Mouse (Mus musculus): Measurements from ENCODE around the gene Ntpcr. TPM values are rescaled to one million over a fixed set of nuclear protein-coding genes. Genes with fewer than 3 reads are reported as not detected.

Gene Ntpcr
- total RNA-seq, 2 experiments from 2014 or later: 8.8 TPM; not detected in 1

DNA sequence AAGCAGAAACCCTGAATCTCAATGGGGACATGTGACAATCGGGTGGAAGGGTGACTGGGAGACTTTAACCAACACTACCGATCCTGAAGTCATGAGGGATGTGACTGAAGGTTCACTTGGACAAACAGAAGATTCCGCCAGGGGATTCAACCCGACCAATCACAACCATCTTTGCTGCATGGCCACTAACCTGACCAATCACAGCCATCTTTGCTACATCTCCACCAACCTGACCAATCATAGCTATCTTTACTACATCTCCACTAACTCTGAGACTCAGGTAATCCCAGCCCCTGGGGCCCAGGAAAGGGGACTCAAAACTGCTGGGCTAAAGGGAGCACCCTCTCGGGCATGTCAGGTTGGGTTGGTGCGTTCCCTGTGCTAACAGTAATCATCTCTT lies 6.3 kb upstream of the Ntpcr start:
- ATAC-seq (replicated peaks; ENCODE audit: low FRiP score, poor library complexity, severe bottlenecking): no peak

DNA sequence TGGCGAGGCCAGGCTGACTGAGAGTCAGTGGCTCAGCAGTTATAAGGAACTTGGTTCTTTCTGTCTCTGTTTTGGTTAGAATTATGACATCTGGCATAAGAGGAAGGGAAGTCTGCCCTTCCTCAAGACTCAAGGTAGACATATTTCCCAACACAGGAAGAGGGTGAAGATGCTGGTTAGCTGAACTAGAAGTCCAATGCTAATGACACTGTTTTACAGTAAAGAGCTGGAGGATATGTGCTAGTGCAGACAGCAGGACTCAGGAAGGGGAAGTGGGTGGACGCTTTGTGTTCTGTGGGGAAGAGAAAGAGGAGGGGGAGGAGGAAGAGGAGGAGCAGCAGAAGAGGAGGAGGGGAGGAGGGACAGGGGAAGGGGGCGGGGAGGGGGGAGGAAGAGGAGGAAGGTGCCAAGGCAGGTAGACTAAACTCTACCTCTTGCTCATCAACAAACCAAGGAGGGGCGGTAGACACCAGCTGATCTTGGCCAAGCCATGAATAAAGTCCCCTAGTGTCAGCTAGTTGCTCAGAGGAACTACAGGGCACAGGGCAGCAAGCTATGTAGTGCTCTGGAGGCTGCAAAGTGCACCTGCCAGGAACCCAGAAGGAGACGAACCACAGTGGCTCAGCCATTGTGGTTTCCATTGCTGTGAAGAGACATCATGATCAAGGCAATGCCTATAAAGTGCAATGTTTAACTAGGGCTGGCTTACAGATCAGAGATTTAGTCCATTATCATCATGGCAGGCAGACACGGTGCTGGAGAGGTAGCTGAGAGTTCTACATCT lies 4.5 kb upstream of the Ntpcr start:
- no peak for ATAC-seq (replicated peaks; ENCODE audit: low FRiP score, poor library complexity, severe bottlenecking)

DNA sequence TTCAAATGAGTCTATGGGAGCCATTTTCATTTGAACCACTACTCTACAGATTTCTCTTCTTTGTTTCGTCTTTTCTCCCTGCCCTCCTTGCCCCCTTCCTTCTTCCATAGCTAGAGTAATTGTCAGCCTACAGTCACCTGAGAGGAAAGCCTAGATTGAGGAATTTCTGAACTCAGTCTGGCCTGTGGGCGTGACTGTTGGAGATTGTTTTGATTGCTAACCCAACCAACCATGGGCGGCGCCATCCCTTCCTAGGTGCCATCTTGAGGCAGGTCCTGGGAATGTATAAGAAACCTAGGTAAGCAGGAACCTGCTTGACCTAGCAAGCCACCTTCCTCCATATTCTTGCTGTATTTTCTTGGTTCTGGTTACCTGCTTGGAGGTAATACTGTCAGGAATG lies 3.6 kb upstream of the Ntpcr start:
- no peak for ATAC-seq (replicated peaks; ENCODE audit: low FRiP score, poor library complexity, severe bottlenecking)

DNA sequence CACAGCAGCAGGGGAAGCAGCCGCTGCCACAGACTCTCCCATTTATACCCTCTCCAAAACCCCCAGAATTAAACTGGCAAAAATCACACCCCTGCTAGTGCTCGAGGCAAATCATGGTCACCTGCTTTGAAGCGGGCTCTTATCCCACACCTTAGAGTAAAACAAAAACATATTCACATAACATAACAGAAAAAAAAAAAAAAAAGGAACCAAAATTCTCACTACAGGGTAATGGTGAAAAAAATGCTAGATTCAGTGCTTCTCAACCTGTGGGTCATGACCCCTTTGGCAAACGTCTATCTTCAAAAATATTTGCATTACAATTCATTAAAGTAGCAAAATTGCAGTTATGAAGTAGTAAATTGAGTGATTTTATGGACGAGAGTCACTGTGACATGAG lies 2.8 kb upstream of the Ntpcr start:
- ATAC-seq (replicated peaks; ENCODE audit: low FRiP score, poor library complexity, severe bottlenecking): no peak

DNA sequence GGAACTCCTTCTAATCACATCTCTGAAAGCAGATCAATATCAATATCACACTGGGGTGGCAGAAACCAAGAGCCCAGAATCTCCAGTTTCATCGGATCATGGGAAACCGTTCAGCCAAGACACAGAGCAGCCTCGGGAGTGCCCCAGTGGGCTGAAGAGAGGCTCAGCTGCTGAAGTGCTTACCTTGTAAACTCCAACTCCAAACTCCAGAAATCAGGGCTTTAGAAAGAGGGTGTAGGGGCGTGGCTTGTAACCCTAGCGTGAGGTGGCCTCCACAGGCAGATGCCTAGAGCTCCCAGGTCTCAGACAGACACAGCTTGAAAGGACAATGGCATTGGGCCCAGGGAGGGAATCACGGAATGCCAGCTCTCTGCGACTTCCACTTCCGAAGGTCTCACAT lies 2.0 kb upstream of the Ntpcr start:
- no peak for ATAC-seq (replicated peaks; ENCODE audit: low FRiP score, poor library complexity, severe bottlenecking)

DNA sequence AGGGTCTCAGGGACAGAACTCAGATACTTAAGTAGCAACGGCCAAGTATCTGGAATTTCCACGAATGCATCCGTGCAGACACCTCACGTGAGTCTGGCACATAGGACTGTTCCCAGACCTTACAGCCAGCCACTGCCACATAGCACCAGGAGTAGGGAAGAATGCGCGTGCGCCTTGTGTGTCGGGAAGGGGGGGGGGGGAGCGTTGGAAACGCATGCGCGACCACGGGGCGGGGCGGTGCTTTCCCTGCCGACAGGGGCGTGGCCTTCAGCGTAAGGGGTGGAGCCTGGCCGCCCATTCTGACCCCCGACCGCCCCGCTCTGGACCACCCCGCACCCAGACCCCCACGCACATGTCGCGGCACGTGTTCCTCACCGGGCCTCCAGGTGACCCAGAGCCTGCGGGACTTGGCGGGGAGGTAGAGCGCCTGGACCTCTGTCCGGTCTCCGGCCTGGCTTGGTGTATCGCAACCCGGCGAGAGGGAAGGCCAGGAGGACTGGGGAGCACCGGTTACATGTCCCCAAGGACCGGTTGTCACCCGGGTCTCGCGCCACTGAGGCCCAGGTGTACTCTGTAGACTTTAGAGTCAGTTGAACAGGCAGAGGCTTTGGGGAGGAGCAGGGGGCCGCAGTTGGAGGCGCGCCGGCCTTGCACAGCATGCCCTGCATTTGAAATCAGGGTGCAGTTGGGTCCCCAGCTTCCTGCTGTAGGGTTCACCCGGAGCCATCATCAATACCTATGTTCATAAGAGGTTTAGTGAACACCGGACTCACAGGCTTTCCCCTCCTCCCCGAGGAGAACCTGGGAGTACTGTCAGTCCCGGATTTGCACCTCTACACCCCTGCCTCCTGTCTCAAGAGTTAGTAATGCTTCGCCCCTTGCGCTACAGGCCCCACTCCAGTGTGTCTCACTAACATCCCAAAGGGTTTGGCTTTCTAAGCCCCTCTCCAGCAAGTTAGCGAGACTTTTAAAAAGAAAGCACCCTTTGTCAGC lies 4.5 kb downstream of the Ntpcr start:
- peak; percentile 79 for ATAC-seq (replicated peaks; ENCODE audit: low FRiP score, poor library complexity, severe bottlenecking)

DNA sequence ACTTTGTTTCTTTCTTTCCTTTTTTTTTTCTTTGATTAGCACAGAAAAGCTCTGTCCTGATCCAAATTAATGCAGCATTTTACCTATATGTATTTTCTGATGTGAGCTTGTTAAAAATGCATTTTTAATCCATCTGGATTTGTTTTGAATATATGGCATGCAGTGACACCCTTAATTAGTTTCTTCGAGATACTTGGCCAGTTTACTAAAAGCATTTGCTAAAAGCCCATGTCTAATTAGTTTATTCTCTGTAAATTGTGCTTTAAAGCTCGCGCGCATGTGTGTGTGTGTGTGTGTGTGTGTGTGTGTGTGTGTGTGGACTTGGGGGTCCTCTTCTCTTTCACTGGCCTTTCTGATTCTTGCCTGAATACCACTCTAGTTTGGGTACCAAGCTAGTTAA lies 9.2 kb downstream of the Ntpcr start:
- ATAC-seq (replicated peaks; ENCODE audit: low FRiP score, poor library complexity, severe bottlenecking): no peak

DNA sequence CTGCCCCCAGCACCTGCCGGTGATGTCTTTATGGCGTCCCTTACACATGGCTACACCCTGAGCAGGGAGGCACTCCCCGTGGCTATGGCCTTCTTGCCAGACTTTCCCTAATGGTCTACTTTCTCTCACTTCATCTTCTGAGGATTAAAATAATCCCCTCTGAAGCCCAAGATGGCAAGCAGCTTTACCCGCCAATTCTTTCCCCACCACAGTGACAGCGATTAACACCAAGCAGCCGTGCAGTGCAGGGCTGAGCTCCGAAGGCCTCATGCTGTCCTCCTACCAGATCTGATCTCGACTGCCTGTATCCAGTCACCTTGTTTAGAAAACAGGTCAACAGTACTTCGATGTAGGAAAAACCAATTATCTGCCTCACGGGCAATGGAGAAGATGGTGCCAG lies 10.9 kb downstream of the Ntpcr start:
- ATAC-seq (replicated peaks; ENCODE audit: low FRiP score, poor library complexity, severe bottlenecking): no peak

DNA sequence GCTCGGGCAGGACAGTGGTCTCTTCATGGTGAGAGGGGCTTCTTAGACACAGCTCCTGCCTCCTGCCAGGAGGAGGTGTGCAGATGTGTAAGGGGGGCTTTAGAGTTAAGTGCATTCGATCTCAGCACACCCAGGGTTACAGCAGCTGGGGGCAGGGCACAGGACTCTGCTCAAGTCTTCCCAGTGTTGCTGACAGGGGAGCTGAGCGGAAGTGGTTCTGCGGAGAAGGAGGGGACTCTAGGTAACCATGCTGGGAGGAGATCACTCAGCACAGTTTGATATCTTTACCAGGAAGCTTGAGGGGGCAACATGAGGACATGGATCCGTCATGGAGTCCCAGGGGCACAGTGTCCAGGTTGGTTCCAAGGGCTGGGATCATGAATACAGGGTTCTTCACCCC lies 11.6 kb downstream of the Ntpcr start:
- no peak for ATAC-seq (replicated peaks; ENCODE audit: low FRiP score, poor library complexity, severe bottlenecking)

DNA sequence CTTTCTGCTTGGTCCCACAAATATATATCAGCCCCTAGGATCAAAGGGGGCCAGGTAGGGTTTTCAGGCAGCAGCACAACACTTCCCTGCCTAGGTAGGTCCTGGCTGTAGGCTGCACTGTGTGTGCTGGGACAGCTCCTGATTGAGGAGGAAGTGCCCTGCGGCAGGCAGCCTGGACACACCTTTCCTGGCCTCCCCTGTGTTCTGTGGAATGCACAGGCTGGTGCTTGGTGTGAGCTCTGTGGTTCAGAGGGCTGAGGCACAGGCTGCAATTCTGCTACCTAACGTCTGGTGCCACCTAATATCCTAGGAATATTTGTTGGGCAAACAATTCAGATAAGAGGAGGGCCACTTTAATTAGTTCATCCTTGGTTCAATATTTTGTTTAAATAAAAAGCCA lies 12.1 kb downstream of the Ntpcr start:
- no peak for ATAC-seq (replicated peaks; ENCODE audit: low FRiP score, poor library complexity, severe bottlenecking)

DNA sequence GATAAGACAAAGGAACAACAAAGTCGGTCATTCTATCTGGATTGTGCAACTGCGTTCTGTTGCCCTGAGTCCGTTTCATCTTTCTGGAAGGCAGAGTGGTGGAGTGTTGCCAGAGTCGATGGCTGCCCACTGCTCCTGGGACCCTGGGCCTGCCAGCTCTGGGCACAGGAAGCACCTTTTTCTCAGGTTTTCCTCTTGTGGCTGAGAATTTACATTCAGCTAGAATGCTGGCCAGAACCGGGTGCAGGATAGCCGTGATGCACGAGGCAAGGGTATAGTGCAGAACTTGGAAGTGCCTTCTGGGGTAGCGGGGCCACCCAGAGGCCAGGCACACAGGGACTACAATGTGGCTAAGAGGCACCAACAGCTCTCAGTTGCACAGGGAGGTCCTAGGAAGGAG lies 12.6 kb downstream of the Ntpcr start:
- ATAC-seq (replicated peaks; ENCODE audit: low FRiP score, poor library complexity, severe bottlenecking): no peak

DNA sequence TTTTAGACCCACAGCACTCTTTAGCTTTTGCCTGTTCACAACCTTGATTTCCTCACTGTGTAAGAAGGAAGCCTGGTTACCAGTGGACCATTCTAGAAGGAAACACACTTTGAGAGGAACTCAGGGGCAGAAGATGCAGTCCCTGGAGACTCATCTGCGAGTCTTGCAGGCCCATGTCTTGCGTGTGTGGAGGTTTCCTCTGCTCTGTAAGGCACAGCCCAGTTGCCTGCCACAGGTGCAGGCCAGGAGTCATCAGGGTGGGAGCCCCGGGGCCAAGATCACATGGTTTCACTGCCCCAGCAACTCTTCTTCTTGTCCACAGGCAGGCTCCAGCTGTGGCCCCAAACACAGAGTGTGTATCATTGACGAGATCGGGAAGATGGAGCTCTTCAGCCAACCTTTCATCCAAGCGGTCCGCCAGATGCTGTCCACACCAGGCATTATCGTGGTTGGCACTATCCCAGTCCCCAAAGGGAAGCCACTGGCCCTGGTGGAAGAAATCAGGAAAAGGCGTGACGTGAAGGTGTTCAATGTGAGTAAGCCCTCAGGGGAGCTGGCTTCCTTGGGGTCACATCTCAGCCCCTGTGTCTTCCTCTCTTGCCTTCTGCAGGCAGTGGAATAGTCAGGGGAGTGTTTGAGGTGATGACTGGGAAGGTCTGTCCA lies 15.3 kb downstream of the Ntpcr start:
- no peak for ATAC-seq (replicated peaks; ENCODE audit: low FRiP score, poor library complexity, severe bottlenecking)

DNA sequence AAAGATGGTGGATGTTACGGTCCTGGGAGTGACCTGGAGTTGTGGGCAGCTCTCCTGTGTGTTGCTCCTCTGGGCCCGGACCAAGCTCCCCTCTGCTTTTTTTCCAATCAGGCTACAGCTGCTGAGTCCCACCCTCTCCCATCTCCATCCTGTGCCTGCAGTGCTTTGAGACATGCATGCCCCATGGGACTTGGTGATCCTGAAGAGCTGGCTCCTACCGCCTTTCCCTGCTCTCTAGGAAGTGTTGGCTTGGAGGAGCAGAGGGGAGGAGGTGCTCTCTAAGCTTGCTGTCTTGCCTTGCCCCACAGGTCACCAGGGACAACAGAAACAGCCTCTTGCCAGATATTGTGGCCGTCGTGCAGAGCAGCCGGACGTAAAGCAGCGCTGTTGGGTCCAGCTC lies 17.6 kb downstream of the Ntpcr start:
- ATAC-seq (replicated peaks; ENCODE audit: low FRiP score, poor library complexity, severe bottlenecking): no peak

DNA sequence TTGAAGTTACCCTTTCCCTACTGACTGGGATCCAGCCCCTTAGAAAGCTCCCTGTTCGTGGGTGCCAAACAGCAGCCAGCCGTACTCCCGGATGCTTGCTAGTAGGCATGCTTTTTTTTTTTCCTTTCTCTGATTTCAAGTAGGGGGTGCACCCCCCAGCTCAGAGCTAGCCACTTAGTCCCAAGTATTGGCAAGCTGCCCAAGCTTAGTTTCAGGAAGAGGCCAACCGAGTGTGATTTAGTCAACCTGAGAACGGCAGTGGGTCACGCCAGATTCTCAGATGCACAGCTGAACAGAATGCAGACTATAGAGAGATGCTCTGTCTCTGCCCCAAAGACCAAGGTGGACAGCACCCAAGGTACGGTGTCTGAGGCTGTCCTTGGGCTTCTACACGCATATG lies 21.1 kb downstream of the Ntpcr start:
- ATAC-seq (replicated peaks; ENCODE audit: low FRiP score, poor library complexity, severe bottlenecking): no peak

DNA sequence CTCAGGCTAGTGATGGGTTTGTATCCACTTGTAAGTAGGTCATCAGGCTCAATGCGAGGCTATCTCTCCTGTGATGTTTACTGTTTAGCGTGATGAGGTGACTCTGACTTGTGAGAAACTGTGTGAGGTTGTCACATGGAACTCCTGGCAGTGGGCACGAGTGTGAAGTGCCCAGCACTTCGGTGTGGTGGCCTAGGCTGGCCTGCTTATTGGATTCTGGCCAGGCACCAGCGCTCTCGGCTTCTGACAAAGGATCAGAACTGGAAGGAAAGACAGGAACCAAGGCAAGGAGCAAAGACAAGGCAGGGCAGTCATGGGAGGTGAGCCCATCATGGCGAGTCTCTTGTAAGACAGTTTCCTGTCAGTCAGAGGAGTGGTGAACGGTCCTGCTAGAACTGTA lies 26.1 kb downstream of the Ntpcr start:
- ATAC-seq (replicated peaks; ENCODE audit: low FRiP score, poor library complexity, severe bottlenecking): no peak

DNA sequence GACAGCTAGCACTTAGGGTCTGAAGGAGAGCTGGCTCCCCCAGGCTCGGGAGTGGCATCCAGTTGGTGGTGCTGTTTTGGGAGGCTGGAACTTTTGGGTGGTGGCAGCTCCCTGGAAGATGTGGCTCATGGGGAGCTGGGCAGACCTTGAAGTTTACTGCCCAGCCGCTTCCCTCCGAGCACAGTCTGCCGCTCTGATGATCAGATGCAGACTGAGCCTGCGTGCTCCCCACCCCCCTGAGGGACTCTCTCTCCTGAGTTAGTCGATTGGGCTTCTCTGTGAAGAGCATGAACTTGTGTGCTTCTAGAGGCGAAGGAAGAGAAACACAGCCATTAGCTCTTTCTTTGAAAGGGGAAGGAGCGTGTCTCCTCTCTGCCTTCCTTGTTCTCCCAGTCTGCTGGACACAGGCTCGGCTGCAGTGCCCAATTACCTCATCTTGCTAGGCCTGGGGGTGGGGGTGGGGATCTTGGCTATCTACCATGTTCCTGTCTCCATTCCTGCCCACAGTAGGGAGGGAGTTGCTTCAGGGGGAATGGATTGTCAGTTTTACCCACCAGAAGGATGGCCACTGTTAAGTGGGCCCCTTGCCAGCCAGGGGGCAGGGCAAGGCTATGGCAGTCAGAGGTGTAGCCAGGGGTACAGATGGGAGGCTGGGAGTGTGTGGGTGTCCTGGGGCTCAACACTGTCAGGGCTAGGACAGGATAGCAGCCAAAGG lies 26.8 kb downstream of the Ntpcr start:
- ATAC-seq (replicated peaks; ENCODE audit: low FRiP score, poor library complexity, severe bottlenecking): no peak

DNA sequence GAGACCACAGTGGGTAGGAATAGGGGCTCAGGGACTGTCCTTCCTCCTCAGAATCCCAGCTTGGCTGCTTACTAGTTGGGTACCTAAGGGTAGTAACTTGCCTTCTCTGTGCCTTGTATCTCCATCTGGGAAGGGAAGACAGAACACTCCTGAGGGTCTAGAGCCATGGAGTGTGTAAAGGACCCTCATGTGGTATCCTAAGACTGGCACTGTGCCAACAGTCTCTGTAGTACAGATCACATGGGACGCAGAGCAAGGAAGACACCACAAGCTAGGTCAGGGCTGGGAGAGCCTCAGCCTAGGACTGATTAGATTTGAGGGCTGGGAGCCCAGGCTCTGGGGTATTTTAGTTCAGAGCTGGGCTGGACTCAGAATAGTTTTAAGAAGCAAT lies 27.3 kb downstream of the Ntpcr start:
- ATAC-seq (replicated peaks; ENCODE audit: low FRiP score, poor library complexity, severe bottlenecking): no peak

DNA sequence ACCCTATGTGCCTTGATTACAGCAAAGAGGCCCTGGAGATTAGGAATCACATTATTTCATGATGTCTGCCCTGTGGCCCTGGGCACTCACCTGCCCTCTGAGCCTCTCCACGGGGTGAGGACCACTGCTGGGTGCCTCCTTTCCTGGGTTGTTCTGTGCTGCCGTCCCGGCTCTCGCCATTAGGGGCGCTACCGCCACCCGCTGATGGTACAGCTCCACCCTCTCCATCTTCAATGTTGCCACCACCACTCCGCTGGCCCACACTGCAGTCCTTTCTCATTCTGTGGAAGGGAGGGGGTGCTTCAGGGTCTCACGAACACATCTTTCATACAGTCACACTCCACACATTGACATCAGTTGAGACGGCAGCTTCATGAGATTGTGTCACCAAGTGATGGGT lies 29.3 kb downstream of the Ntpcr start:
- 0 out of 2 replicates have a peak, but pooled peaks have one; percentile 48 for ATAC-seq (replicated peaks; ENCODE audit: low FRiP score, poor library complexity, severe bottlenecking)

DNA sequence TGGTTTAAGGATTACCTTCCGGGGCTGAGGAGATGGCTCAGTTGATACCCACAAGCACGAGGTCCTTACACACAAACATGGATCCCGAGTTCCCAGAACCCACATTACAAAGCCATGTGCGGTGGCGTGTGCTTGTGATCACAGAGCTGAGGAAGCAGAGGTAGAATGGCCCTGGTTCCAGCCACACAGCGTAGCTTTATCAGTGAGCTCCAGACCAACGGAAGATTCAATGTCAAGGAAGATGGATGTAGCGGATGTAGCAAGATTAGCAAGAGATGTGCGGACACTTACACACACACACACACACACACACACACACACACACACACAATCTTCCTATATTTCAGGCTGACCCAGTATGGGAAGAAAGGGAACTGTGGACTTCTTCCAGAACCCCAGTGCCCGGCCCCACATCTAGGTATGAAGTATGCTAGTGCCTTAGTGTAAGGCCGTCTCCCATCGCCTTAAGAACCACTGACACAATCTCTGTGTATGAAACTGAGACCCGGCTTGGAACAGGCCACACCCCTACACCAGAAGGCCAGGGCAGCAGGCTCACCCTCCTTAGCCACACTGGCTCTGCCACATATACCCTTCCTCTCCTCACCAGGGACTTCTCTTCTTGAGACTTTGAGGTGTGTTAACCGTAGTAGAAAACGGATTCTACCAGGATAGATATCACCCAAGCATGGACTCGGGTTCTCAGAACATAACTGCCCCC lies 33.5 kb downstream of the Ntpcr start:
- 0 out of 2 replicates have a peak, but pooled peaks have one; percentile 37 for ATAC-seq (replicated peaks; ENCODE audit: low FRiP score, poor library complexity, severe bottlenecking)

Data from erythroid progenitor cell, adult 5-6 weeks (primary cell).